Mouse (Mus musculus) thymus, postnatal 10 days (tissue): ENCODE data around the gene Mdm1.
"Not testable (repeated sequence)": the region's sequence is repeated elsewhere in the genome, so short reads cannot be mapped to it uniquely, and the experiment has no call there.

ENCODE experiments used
- DNase-seq, 2 experiments: peaks; one replicate each; pipeline ENCODE4 v3.0.0; 2021; ENCODE audit warnings: low spot score in 2 of 2

Gene Mdm1

DNA sequence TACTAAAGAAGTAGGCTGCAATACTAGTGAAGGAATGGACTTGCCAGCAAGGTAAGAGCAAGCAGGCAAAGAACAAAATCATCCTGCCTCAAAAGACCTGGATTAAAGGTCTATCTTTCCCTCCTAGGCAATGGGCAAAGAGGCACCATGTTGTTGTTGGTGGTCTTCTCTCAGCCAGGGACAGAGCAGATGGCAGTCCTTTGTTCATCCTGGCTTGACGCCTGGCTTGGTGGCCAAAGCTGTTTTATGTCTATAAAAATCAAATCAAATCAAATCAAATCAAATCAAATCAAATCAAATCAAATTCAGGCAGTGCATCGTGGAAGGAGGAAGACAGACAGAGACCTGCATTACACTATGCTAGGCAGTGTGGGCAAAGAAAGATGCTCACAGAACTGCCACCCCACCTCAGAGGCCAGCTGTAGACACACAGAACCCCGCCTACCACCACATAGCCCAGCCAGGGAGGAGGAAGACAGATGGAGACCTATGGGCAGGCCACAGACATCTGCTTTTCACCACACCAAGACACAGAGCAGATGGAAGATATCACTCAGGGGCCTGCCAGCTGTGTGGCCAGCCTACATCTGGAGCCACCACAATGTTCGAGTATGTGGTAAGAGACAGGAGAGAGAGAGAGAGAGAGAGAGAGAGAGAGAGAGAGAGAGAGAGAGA is 74.2 kb downstream of the Mdm1 start:
- DNase-seq = not testable (repeated sequence)
